Mouse (Mus musculus) spleen, embryonic (tissue): Measurements from ENCODE around the gene Hyls1.
"Not testable (repeated sequence)": the region's sequence is repeated elsewhere in the genome, so short reads cannot be mapped to it uniquely, and the experiment has no call there.

Experiments used
- CTCF ChIA-PET: fragments of 350-600 bp; sonication (Branson Sonifier 250); formaldehyde crosslinking; loops from one replicate; lab custom pipeline; 2022; lab: Charles Lee

The Hyls1 gene

DNA sequence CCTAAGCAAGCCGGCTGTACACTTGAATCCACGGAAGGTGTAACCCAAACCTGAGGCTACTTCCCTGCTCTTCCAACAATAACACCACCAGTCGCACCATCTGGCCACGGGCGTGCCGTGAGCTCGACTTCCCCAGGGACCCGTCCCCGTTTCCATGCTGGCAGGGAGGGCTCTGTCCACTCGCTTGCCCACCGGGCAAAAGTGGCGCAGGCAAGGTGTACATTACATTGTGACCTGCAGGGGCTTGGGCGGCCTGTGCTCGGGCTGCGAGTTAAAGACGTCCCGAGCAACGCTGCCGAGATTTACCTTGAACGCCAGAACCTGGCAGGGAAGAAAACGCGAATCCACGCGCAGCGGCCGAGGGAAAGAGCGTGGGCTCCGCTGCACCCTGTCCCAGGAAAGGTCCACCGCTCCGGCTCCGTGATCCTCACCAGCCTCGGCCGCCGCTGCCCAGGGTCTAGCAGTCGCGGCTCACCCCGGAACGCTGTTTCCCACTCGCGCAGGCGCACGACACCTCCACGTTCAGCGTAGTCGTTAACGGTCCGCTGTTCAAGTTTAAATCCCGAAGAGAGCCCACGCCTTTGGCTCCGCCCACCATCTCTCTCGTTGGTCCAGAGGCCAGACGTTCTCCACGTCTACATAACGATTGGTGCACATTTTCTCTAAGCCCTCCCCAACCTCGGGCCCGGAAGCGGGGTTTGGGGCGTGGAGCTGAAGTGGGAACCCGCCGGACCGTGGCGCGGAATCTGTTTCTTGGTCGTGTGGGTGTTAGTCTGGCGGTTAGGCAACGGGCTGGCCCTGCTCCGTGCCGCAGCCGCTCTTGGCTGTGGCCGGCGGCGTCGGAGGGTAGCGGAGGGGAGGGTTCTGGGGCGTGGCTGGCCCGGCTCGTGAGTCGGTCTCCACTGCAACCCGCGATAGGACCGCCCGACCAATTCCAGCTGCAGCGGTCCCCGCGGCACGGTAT is at the start of gene Hyls1, which contains the start of gene Pate2:
Hyls1 (minus strand) TSS at position 828 of the 964 bp plus-strand sequence.
Pate2 (plus strand) TSS at position 714 of the 964 bp plus-strand sequence.
- CTCF ChIA-PET, result no interaction called here

DNA sequence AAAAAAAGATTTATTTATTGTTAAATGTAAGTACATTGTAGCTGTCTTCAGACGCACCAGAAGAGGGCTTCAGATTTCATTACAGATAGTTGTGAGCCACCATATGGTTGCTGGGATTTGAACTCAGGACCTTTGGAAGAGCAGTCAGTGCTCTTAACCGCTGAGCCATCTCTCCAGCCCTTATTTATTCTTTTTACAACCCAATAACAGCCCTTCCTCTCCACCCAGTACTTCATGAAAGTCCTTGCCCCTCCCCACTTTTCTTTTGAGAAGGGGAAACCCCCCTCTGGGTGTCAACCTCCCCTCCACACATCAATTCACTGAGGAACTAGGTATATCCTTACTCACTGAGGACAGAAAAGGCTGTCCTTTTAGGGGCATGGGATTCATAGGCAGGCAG is 46.6 kb upstream of the Hyls1 start:
- CTCF ChIA-PET, result not testable (repeated sequence)

DNA sequence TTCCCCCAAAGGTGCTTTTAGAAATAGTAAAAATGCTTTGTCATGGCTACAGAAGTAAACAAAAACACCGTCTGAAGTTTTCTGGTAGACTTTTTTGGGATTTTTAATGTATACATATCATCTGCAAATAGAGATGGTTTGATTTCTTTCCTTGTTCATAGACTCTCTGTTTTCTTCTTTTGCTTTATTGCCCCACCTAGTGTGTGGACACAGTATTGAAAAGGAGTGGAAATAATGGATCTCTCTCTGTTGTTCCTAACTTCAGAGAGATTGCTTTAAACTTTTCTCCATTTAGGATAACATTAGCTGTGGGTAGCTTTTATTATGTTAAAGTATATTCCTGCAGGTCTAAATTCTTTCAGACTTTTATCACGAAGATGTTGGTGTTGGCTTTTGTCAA is 43.8 kb upstream of the Hyls1 start:
- CTCF ChIA-PET, result no interaction called here

DNA sequence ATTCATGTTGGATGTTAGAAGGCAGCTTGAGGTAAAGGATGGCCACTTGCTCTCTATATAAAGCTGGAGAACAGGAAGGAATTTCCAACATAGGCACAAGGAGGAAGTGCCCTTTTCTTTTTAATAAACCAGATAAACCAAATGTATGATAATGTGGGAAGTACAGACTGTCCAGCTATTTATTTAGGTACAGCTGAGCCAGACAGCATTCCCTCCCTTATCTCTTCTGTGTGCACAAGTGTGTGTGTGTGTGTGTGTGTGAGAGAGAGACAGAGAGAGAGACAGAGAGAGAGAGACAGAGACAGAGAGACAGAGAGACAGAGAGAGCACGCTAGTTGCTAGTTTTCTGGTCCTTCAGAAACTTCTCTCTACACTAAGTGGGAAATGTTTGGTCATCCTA is 41.6 kb upstream of the Hyls1 start, which contains the start of gene Pate4:
Pate4 (minus strand) TSS at position 101 of the 400 bp plus-strand sequence.
- CTCF ChIA-PET, result no interaction called here

DNA sequence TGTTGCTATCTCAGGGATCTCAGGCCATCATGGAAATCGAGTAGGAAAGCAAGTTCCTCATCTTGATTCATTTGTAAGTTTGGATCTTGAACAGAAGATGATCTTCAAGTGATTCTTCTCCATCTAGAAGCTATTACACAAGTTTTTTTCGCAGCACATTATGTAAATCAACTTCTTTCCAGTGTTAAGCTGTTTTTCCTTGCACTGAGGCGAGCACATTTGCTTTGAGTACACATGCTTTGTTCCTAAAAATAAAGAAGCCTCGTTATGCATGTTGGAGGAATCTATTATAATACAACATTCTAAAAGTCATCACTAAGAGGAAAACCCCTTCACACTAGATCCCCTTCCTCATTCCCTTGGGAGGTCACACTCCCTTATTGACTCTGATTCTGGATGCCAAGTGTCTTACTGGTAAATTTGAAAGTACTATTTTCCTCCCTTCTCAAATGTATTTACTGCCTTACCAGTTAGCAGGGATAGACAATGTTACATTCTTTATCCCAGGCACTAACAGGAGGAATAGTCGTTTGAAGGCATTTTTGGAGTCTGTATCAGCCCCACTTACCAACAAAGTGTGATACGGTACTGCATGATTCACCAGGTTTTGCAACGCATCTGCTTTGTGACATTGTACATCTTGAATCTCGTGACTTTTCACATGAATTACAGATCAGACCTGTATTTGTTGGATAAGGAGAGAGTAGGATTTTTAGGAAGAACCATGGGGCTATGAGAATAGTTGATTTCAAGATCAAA is 37.6 kb upstream of the Hyls1 start:
- CTCF ChIA-PET, result no interaction called here

DNA sequence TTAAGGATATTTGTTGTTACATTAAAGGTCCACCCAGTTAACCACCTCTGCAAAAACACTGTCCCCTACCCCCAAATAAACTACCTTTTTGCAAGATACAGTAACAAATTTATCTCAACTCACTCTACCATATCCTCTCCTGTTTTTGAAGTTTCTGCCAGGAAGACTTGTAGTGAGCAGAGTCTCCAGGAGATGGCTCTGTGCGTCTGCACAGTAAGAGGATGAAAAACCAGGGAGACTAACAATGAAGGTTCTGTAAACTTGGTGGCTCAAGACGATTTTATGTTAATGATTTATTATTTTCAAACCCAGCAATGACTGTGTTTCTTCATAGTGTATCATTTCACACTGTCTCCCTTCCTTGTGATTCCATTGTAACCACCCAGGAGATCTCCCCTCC is 22.7 kb upstream of the Hyls1 start:
- CTCF ChIA-PET, result interaction anchor here (0.6 kb wide), 1 partner anchor 137 kb away, joined by 3 read pairs; no protein-coding TSS in a partner anchor

DNA sequence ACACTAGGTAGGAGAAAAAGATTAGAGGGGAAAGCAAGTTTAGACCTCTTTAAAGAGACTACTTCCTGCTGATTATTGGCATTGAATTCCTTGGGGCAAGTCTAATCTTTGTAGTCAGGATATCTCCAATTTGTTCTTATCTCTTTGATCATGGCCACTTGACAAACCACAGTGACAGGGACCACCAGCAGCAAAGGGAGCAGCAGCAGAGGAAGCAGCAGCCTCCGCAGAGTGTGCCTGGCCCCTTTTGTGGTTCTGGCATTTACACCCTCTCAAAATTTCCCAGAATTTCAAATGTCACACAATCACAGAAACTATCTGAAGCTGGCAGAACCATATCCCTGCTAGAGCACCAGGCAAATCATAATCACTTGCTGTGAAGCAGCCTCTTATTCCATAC is 17.5 kb upstream of the Hyls1 start:
- CTCF ChIA-PET, result no interaction called here

DNA sequence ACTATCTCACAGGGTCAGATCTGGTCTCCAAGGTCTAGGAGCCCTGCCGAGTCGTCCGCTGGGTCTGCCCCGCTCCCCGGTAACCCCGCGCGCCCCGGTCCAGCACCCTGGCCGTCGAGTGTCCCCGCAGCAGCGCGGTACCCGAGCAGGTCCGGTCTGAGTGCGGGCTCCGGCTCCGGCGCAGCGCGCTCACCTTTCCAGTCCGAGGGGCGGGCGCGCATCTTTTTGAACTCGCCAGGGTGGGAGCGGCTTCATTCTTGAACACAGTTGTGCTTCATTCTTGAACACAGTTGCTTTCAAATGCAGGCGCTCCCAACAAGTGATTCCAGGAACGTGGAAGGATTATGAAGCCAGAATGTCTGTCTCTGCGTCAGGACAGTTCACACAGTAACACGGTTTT is 4.2 kb upstream of the Hyls1 start:
- CTCF ChIA-PET, result no interaction called here

DNA sequence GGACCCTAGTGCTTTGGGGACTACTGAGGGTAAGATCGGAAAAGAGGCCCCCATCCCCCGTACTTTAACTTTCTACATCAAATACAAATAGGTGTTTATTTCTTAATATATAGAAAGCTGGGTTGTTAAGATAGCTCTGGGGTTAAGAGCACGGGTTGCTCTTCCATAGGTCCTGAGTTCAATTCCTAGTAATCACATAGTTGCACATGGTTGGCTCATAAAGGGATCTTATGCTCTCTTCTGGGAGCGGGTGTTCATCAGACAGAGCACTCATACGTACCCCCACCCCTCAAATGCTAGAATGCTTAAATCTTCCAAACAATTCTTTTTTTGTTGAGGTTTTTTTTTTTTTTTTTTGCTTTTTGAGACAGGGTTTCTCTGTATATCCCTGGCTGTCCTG is 465 bp upstream of the Hyls1 start:
- CTCF ChIA-PET, result no interaction called here

DNA sequence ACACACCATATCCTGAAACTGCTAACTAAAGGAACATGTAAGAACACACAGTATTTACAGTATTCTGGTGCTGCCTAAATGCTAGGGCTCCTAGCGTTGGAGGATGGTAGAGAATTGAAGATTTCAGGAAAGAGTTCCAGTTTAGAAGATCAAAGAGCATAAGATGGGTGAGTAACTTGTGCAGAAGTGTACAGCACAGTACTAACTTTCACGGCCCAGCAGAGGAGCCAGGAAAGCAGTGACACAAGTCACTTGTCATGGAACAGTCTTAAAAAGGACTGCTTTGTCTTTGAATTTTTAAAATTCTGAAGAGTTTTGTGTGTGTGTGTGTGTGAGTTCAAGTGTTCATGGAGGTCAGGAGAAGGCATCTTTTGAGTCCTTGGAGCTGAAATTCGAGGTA is 2.2 kb downstream of the Hyls1 start:
- CTCF ChIA-PET, result no interaction called here

DNA sequence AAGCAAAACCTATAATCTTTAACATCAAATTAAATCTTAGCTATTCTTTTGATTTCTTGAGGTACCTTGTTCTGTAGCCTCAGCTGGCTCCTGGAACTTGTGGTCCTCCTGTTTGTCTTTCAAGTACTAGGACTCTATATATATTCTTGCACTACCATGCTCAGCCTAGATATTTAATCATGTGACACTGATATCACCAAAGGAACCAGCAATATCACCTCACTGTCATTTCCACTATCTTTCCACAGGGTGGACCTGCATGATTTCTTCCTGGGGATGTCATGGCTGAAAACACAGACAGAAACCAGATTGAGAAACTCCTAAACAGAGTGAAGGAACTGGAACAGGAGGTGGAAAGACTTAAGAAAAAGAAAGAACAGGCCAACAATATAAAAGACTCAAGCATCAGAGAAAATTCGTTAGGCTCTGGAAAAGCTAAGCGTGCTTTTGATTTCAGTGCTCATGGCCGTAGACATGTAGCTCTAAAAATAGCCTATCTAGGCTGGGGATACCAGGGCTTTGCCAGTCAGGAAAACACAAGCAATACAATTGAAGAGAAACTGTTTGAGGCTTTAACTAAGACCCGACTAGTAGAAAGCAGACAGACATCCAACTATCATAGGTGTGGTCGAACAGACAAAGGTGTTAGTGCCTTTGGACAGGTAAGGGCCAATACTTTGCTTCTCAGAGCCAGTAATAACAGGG is 5.5 kb downstream of the Hyls1 start:
- CTCF ChIA-PET, result no interaction called here

DNA sequence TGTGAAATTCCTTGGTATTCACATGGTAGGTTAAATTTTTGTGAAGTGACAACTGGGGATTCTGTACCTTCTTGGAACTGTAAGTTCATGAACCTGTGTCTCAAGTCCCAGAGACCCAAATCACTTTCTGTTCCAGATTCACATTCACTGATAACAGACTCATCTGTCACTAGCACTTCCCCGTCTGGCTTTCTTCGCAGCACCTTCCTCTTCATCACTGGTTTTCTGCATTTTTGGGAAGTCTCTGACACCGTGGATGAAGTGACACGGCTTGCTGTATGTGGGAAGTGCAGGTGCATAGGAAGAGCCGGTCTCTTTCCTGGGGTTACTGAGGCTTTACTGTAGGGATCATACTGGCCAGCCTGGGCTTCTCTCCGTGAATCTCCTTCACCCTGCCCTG is 8.6 kb downstream of the Hyls1 start:
- CTCF ChIA-PET, result no interaction called here

DNA sequence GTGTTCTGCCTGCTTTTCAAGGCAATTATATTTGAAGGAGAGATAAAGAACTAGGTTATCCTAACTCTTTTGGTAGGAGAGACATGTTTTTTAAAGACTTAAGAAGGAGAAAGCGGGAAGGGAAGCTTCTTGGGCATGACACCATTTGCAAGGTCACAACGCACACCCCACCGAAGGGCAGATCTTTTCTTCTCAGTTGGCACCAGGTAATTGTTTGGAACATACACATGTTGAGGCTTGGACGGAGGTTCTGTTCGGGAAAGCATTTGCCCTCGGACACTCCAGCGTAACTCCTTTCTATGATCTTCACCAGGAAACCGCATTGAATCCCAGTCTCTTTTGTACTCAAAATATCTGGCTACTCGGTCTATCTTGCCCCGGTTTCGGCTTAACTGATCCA is 9.1 kb downstream of the Hyls1 start:
- CTCF ChIA-PET, result no interaction called here

DNA sequence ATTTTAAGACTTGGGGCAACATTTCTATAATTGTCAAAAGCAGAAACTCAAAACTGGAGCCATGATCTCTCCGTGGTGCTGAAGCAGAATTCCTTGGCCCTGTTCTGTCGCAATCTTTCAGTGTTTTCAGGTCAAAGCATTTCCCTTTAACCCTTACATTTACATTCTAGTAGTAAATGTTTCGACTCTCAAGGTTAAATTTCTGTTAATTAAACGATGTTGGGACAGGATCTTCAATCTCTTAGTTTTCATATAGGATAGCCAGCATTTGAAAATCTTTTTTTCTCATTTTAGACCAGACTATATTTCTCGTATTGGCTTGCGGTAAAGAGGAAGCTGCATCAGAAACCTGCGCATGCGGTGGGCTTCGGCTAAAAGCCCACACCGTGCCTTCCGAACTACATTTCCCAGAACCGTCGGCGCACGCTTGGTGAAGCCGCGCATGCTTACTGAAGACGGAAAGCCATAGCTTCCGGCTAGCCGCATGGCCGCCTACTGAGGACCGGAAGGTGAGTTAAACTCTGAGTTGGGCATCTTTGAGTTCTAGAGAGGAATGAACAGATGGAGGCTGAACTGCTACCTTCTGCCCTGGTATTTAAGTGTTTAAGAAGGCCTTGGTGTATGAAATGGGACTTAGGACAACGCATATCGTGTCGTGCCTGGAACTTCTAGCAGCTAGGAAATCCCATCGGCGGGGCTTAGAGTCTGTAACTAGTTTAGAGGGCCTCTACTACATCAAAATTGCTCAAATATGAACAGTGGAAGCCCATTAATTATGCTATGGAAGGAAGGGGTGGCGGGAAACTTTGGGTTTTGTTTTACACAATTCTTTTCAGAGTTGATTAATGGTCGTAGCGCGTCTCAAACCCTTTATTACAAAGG is 10.9 kb downstream of the Hyls1 start:
- CTCF ChIA-PET, result interaction anchor here (0.6 kb wide), 1 partner anchor 496 kb away, joined by 3 read pairs; no protein-coding TSS in a partner anchor

DNA sequence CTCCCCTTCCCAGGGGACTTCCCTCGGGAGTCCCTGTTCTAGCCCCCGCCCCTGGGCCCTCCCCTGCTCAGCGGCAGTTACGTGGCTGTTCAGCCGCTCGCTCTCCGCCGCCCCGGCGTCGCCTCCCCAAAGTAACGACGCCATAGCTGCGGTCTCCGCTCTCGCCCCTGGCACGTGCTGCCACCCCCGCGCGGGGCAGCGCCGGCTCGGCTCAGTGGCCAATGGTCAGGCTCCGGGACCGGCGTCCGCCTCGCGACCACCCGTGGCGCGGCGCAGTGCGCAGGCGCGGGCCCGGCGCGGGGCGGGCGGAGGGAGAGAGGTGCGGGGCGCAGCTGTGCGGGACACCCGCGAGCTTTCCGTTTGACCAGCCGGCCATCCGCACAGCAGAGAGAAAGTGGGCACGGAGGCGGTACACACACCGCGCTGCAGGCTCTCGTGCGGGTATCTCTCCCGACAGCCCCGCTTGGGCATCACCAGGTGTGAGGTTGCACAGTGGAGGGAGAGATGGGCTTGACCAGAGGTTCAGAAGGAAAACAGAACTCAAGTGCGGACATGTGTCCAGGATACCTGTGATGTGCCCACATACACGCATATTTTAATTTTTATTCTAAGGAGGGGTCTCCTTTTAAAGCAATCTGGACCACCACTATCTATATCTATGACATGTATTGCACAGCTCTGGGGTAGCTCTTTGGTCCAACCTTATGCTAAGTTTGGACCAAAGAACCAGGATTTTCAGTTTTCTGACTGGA is 11.8 kb downstream of the Hyls1 start, which contains the start of the genes Ddx25 and Pus3:
Ddx25 (minus strand) TSS at position 272 of the 752 bp plus-strand sequence.
Pus3 (plus strand) TSS at position 339 of the 752 bp plus-strand sequence.
- CTCF ChIA-PET, result no interaction called here

DNA sequence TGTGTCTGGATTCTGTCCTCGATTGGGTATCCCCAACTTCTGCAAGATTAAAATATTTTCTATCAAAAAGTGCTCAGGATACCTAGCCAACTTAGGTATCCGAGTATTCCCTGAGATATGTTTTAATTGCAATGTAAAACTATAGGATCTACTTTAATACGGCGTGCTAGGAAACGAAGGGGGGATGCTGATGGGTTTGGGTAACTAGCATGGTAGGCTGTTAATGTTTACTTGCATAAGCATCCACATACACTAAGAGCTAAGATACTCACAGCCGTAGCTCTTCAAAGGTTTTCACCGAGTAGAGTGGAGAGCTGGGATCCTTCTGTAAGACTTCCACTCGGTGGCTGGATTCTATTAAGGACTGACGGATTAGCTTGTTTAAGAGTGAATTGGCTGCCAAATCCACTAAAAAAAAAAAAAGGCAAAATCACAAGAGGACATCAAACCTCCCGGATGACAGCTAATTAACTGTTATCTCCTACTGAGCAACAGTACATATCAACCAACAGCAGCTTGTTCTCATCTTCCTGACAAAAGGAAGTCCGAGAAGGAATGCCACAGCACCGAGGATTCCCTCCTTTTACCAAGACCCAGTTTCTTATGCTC is 13.6 kb downstream of the Hyls1 start:
- CTCF ChIA-PET, result interaction anchor here (0.6 kb wide), 1 partner anchor 366 kb away, joined by 4 read pairs; no protein-coding TSS in a partner anchor

DNA sequence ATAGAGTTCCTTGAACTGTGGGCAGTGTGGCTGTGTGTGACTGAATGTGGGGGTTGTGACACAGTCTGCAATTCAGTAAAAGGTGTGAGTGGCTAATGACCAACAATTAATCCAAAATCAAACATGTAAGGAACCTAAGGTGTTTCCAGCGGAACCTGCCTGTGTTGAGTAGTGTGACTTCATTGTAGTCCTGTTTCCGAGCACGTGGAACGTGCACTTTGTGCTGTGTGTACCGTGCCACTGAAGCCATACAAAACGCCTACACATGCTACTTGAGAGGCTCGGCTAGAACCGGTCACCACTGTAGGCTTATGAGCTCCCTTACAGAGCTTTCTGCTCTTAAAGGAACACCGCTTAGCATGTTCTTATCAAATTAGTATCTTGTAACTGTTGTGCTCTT is 21.7 kb downstream of the Hyls1 start:
- CTCF ChIA-PET, result no interaction called here

DNA sequence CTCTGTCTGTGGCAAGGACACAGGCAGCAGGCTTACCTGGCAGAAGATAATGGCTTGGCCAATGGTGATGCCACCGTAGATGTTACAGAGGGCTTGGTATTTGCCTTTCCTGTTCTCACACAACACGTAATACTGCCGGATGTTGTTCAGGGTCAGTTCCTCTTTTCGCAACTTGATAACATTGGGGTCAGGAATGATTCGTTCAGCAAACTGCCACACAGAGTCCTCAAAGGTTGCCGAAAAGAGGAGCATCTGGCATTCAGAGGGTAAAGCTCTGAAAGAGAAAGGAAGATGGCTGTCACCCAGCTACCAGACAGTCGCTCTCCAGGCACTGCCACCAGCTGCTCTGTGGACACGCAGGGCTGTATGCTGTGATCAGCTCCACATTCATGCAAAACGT is 23.5 kb downstream of the Hyls1 start:
- CTCF ChIA-PET, result no interaction called here

DNA sequence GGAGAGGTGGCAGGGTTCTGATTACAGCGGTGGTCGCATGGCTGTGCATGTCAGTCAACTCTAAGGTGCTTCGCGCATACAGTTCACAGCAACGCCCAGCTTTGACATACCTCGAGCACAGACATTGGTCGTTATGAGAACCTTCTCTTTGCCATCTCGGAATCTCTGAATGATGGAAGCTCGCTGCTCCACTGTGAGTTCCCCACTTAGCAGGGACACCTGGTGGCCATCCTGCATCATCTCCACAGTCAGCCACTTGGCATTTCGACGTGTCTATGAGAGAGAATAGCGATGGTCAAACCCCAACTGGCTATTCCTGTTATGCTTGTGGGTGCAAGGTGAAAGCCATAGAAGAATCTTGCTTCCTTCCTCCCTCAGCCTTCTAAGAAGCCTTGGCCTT is 24.5 kb downstream of the Hyls1 start:
- CTCF ChIA-PET, result no interaction called here
